Mouse (Mus musculus) neural tube, embryonic 15.5 days (tissue): ENCODE results near the gene Poc1b. TPM values are rescaled to one million over a fixed set of nuclear protein-coding genes. Genes with fewer than 3 reads are reported as not detected.

Source experiments
- ATAC-seq: fragments of 200-750 bp; cut with Nextera tagmentation; 2 replicates; pipeline ENCODE4 v1.8.0; 2017; ENCODE audit warnings: mild to moderate bottlenecking, moderate TSS enrichment, moderate library complexity; ENCODE audit not compliant: low FRiP score
- H3K27ac ChIP-seq: fragments of 300-500 bp; sonication (generic); replicated peaks from 2 replicates; pipeline ENCODE4 v1.5.1; 2015; ENCODE audit warnings: mild to moderate bottlenecking, inconsistent platforms
- H3K27me3 ChIP-seq: fragments of 300-500 bp; sonication (generic); replicated peaks from 2 replicates; pipeline ENCODE4 v1.6.1; 2015; ENCODE audit warnings: inconsistent platforms
- H3K36me3 ChIP-seq: fragments of 300-500 bp; sonication (generic); 2 replicates; pipeline ENCODE4 v1.6.1; 2015; ENCODE audit warnings: inconsistent platforms
- H3K4me1 ChIP-seq: fragments of 300-500 bp; sonication (generic); 2 replicates; pipeline ENCODE4 v1.6.1; 2015; ENCODE audit warnings: inconsistent platforms
- H3K4me2 ChIP-seq: fragments of 300-500 bp; sonication (generic); 2 replicates; pipeline ENCODE4 v1.6.1; 2015; ENCODE audit warnings: inconsistent platforms, mild to moderate bottlenecking, moderate library complexity
- H3K4me3 ChIP-seq: fragments of 300-500 bp; sonication (generic); replicated peaks from 2 replicates; pipeline ENCODE4 v1.5.1; 2015; ENCODE audit warnings: mild to moderate bottlenecking, inconsistent platforms
- H3K9ac ChIP-seq: fragments of 300-500 bp; sonication (generic); replicated peaks from 2 replicates; pipeline ENCODE4 v1.6.1; 2015; ENCODE audit warnings: mild to moderate bottlenecking, inconsistent platforms
- H3K9me3 ChIP-seq: fragments of 300-500 bp; sonication (generic); replicated peaks from 2 replicates; pipeline ENCODE4 v1.6.1; 2016; ENCODE audit warnings: inconsistent platforms
- WGBS: fragments of 180-500 bp; shearing (Covaris S2); methylation state at CpG from one replicate; pipeline ENCODE4 v1.1.7; 2015; ENCODE audit warnings: mixed read lengths; 5-methylcytosine and 5-hydroxymethylcytosine counted together
- polyA plus RNA-seq: library from polyadenylated mRNA; unstranded; fragments of >200 nt; fragmentation: Nextera tagmentation; extraction: Ambion mirVana; gene quantifications from 2 replicates; pipeline ENCODE4 v1.2.1, GENCODE M21; 2015

The Poc1b gene
- polyA plus RNA-seq, 1 experiment from 2014 or later, result 9.3 TPM

DNA sequence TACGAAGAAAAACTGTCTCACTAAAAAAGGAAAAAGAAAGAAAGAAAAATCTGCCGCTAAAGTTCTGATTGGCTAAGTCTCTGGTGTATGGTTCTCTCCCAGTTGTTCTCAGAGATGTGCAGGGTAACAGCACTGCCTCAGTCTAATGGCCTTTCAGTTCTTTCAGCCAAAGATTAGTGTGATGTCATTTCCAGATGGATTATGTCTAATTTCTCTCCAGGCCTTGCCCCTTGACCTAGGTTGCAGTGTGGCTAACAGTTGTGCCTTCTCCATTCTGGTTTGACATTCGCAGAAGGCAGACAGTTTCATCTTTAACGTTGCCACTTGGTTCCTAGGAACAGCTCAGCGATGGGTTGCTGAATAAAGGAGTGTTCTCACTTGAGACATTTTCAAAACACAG, 94.1 kb downstream of the Poc1b start:
- no peak for ATAC-seq
- H3K4me2 ChIP-seq, result no peak overlapping the region
- H3K4me1 ChIP-seq, result peaks cover 24% of the 10 kb centered on the region
- no peak overlapping the region for H3K9ac ChIP-seq
- WGBS, result 80% methylated on average over 5 of the region's 5 CpGs
- H3K27me3 ChIP-seq, result no peaks in the 10 kb centered on the region
- no peak overlapping the region for H3K27ac ChIP-seq
- H3K36me3 ChIP-seq, result no peaks in the 10 kb centered on the region
- H3K4me3 ChIP-seq, result no peak overlapping the region
- H3K9me3 ChIP-seq, result no peaks in the 10 kb centered on the region

DNA sequence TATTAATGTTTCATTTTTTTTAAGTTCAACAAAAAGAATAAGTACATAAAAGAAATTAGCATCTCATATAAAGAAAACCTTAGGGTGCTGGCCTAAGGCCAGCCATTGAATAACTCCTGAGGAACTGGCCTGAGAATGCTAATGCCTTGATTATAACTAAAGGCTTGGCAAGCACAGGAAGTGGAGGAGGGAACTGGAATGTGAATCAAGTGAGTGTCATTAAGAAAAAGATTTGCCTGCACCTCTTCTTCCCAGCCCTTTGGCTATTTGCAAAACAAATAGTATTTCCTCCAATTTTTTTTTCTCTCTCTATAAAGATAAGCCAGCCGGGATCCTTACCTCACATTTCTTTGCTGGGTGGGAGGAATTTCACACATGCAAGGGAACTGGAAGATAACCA, 95.0 kb downstream of the Poc1b start:
- Histone ChIP-seq H3K4me2 (no peak overlapping the region), H3K4me3 (no peak overlapping the region), H3K9ac (no peak overlapping the region), H3K27me3 (no peaks in the 10 kb centered on the region), H3K27ac (no peak overlapping the region), H3K36me3 (no peaks in the 10 kb centered on the region), H3K4me1 (peaks cover 21% of the 10 kb centered on the region), H3K9me3 (no peaks in the 10 kb centered on the region)
- no peak for ATAC-seq
- 54% methylated on average over 1 of the region's 1 CpGs for WGBS

DNA sequence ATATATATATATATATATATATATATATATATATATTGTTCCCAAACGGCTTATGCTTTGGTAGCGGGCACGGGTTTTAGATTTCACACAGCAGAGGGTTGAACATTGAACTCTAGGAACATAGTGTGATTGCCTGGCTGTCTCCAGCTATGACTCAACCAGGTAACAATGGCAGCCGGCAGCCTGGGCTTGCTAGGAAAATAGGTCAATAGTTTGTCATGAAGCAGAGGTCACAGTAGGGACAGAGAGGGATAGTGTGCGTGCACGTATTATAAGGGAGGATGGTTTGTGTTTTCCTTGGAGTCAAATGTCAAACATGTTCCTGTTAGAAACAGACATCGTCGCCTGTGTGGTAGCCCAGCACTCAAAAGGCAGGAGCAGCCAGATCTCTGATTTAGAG, 95.5 kb downstream of the Poc1b start:
- no peak overlapping the region for H3K4me3 ChIP-seq
- WGBS, result 56% methylated on average over 8 of the region's 8 CpGs
- no peaks in the 10 kb centered on the region for H3K36me3 ChIP-seq

DNA sequence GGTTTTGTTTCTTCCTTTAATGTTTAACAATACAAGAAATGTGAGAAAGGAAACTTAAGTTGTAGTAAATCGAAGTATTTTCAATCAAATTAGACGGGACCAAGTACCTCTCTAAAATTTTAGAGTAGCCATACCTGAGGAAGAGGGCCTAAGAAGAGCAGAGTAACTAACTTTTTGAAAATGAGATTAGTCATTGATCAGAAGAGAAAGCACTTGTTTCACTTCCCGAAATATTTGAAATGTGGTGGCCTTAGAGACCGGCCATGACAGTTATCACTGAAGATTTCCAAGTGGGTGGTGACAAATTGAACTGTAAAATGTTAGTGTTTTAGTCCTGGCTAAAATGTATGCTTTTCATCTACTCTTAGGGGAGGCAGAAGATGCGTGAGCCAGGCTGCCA, 96.3 kb downstream of the Poc1b start:
- Histone ChIP-seq H3K27me3 (no peaks in the 10 kb centered on the region), H3K4me2 (peak overlapping the region; percentile 50), H3K27ac (no peak overlapping the region), H3K4me3 (no peak overlapping the region), H3K9ac (no peak overlapping the region), H3K4me1 (peaks cover 15% of the 10 kb centered on the region), H3K9me3 (no peaks in the 10 kb centered on the region), H3K36me3 (no peaks in the 10 kb centered on the region)
- no peak for ATAC-seq
- WGBS, result 50% methylated on average over 5 of the region's 5 CpGs

More for the DNA sequence above, 95.5 kb downstream of the Poc1b start:
- Histone ChIP-seq H3K4me2 (no peak overlapping the region), H3K4me1 (peaks cover 17% of the 10 kb centered on the region), H3K9me3 (no peaks in the 10 kb centered on the region), H3K27ac (no peak overlapping the region), H3K27me3 (no peaks in the 10 kb centered on the region), H3K9ac (no peak overlapping the region)
- no peak for ATAC-seq

DNA sequence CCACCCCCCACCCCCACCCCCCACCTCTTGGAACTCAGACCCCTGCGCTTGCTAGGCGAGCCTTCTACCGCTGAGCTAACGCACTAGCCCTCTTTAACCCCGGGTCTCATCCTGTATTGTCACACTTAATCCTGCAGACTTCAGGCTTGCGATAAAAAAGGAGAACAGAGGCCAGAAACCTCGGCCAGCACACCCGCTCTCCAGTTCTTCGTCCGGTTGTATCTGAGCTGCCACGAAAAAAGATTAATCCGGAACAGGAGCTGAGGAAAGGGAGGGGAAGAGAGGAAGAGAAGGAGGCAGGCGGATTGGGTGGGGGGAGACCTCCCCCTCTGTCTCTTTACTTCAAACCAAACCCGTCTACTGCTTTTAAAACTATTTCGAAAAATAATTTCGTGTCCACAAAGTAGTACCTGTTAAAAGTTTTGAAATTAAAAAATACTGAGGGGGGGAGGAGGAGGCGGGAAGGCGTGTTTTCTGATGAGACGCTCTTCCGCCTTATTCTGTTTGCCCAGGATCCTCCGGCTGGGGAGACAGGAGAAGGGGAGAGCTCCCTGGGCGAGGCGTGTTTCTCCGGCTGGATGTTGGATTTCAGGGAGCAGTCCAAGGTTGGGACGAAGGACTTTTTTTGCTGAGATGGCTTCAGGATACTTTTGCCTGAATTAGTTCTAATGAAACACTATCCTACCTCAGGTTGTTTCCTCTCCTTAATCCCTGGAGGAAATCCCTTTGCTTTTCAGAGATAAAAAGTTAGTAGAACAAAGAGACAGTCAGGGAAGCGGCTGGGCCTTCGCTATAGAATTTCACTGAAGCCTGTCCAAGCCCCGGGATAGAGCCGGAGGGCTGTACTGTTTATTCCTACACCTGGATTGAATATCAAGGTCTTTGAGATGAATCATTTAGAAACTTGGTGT, 97.0 kb downstream of the Poc1b start:
- Histone ChIP-seq H3K36me3 (no peaks in the 10 kb centered on the region), H3K9me3 (no peaks in the 10 kb centered on the region), H3K9ac (peak overlapping the region; percentile 37), H3K27ac (peak overlapping the region; percentile 37), H3K4me3 (peak overlapping the region; percentile 20), H3K4me2 (peak overlapping the region; percentile 50), H3K4me1 (peaks cover 15% of the 10 kb centered on the region), H3K27me3 (no peaks in the 10 kb centered on the region)
- no peak for ATAC-seq
- 4% methylated on average over 29 of the region's 29 CpGs for WGBS

DNA sequence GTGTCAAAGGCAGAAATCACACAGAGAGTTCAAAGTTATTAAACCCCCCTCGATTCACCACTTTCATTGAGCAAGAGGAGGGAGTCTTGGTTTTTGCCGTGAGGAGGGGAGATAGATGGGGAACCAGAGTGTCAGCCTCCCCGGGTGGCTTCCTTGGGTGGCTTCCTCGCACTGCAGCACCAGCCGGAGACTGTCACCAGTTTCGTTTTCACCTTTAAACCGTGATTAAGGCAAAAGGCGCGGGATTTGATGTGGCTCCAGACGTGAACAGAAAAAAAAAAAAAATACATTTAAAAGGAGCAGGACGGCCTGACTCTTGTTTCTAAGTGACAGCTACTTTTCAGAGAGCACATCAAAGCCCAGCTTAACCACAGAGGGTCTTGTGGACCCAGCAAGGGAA, 97.7 kb downstream of the Poc1b start:
- peak overlapping the region; percentile 50 for H3K4me2 ChIP-seq
- H3K4me3 ChIP-seq, result no peak overlapping the region
- H3K36me3 ChIP-seq, result no peaks in the 10 kb centered on the region
- 16% methylated on average over 11 of the region's 11 CpGs for WGBS
- no peak overlapping the region for H3K27ac ChIP-seq
- ATAC-seq, result no peak
- H3K27me3 ChIP-seq, result no peaks in the 10 kb centered on the region
- no peaks in the 10 kb centered on the region for H3K9me3 ChIP-seq
- H3K4me1 ChIP-seq, result peaks cover 15% of the 10 kb centered on the region
- no peak overlapping the region for H3K9ac ChIP-seq

DNA sequence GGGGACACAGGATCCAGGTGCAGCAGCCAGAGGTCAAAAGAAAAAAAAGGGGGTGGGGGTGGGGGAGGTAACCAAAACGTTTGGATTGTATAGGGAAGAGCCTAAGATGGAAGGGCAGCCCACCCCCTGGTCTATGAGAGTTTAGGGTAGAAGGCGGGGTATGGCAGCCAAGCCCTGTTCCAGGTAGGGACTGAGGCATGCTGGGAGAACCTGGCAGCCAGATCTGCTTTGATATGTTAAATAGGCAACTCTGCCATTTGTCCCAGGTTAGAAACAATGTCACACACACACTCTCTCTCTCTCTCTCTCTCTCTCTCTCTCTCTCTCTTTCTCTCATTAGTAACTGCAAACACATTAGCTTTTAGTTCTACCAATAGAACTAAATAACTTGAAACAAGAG, 100.3 kb downstream of the Poc1b start:
- Histone ChIP-seq H3K27ac (no peak overlapping the region), H3K27me3 (no peaks in the 10 kb centered on the region), H3K9ac (no peak overlapping the region), H3K36me3 (no peaks in the 10 kb centered on the region), H3K4me2 (no peak overlapping the region), H3K4me1 (peaks cover 15% of the 10 kb centered on the region), H3K9me3 (no peaks in the 10 kb centered on the region), H3K4me3 (no peak overlapping the region)
- ATAC-seq, result no peak
- WGBS, result 65% methylated on average over 2 of the region's 2 CpGs

DNA sequence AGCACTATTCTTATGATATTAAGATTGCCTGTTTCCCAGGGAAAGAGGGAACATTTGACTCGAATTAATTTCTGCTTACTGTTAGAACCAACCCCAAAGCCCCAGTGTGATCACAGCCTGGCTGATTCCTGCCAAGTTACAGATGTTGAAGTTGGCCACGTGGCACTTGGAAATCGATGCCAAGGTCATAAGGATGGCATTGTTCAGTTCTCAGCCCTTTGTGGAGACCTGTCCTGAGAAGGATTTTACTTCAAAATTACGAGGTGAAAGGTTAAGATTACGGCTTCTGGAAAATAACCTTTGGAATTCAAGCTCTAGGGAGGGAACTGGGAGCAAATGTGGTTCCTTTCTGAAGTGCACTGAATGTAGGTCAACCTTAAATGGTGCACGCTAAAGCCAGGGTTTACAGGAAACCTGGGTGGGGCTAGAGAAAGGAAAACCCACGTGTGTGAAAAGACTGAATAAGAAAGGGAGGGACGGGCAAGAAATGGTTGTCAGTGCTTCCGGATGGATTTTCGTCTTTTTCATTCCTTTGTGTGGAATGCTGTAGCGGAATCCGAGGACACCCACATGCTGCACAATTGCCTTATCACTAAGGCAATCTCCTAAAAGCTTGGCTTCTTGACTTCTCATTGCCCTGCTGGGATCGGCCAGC, 102.4 kb downstream of the Poc1b start:
- Histone ChIP-seq H3K4me1 (0 out of 2 replicates have a peak, but pooled peaks cover 2% of the 10 kb centered on the region), H3K27ac (no peak overlapping the region), H3K9ac (no peak overlapping the region), H3K27me3 (no peaks in the 10 kb centered on the region), H3K9me3 (no peaks in the 10 kb centered on the region), H3K4me3 (no peak overlapping the region), H3K36me3 (no peaks in the 10 kb centered on the region), H3K4me2 (no peak overlapping the region)
- 84% methylated on average over 13 of the region's 13 CpGs for WGBS
- no peak for ATAC-seq

DNA sequence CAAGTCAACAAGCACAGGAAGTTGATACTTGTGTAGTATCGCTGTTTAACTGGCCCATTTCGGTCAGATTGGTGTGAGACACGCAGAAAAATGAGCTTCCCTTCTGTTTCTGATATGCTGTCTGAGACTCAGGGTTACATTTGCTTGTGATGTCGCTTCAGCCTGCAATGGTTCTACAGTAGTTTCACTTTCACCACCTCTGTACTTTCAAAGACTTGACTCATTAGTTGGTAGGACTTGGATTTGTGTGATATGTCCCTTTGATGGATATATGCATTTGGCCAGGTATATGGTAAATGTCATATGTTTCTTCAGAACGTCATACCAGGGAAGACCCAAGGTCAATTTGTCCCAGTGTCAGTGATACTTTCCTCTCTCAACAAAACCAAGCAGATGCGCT, 104.2 kb downstream of the Poc1b start:
- no peak overlapping the region for H3K27ac ChIP-seq
- H3K9ac ChIP-seq, result no peak overlapping the region
- no peak overlapping the region for H3K4me2 ChIP-seq
- no peaks in the 10 kb centered on the region for H3K9me3 ChIP-seq
- H3K4me1 ChIP-seq, result no peaks in the 10 kb centered on the region
- no peaks in the 10 kb centered on the region for H3K36me3 ChIP-seq
- ATAC-seq, result no peak
- 96% methylated on average over 6 of the region's 6 CpGs for WGBS
- no peaks in the 10 kb centered on the region for H3K27me3 ChIP-seq
- no peak overlapping the region for H3K4me3 ChIP-seq

DNA sequence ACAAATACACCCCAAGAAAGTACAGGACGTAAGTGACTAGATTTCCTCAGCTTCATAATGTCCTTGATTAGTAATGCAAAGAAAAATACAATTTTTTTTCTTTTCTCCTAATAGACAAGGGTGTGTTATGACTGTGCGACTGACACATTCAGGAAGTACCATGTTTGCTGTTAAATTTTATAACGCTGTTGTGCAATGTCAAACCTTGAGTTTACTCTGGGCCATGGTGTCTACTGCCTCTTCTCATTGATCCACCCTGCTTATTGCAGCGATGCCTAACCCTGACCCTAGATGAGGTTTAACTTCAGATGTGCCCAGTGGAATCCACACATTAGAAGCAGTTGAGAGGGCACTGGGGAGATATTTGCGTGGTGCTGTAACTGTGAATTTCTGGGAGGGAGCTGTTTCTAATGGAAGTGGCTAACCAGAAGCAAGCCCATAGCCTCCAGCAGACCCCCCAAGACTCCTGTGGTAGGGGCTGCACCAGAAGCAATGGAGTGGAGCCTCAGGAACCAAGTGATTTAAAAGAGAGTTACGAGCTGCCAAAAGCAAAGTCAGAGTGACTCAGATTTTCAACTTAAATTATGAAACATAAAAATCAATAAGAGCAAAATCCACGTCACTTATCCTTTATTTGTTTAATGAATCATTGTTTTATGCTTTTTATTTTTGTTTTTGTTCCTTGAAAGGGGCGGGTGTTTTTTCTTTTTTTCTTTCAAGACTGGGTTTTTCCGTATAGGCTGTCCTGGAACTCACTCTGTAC, 104.8 kb downstream of the Poc1b start:
- no peak overlapping the region for H3K27ac ChIP-seq
- no peak overlapping the region for H3K9ac ChIP-seq
- no peak for ATAC-seq
- WGBS, result 92% methylated on average over 9 of the region's 9 CpGs
- no peaks in the 10 kb centered on the region for H3K9me3 ChIP-seq
- H3K4me1 ChIP-seq, result no peaks in the 10 kb centered on the region
- H3K36me3 ChIP-seq, result no peaks in the 10 kb centered on the region
- H3K4me2 ChIP-seq, result no peak overlapping the region
- no peak overlapping the region for H3K4me3 ChIP-seq
- H3K27me3 ChIP-seq, result no peaks in the 10 kb centered on the region

DNA sequence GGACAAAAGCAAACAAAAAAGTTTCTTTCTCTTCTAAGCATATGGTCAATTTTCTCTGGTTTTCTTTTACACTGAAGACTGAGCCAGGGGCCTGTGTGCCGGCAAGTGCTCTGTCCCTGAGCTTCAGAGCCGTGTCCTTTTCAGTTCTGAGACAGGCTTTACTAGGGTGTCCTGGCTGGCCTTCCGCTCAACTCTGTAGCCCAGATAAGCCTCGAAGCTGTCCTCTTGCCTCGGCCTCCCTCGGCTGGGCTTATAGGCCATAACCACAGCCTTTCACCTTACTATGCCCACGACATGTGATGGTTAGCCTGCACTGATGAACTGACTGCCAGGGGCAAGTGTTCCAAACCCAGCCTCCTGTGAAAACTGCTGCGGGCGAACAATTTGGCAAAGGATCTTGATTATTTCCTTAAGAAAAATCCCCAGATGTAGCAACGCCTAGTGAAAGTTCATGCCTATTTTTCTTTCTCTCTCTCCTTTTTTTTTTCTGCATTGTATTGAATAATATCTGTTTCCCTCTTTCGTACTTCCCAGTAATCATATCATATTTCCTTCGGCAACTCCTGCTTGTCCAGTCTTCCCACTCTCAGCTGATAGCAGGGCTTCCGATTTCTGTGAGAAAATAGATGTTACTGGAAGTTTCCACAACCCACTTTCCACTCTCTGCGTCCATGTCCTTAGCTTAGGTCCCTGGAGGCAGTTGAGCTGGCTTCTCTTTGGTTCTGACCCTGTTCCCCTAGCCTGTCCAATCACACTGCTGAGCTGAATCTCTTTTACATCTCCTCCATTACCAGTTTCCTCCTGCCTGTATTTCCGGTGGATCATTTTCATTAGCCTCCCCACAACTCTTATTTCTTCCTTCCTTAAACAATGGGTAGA, 107.8 kb downstream of the Poc1b start:
- H3K9me3 ChIP-seq, result no peaks in the 10 kb centered on the region
- 92% methylated on average over 15 of the region's 15 CpGs for WGBS
- no peaks in the 10 kb centered on the region for H3K36me3 ChIP-seq
- no peak overlapping the region for H3K27ac ChIP-seq
- H3K27me3 ChIP-seq, result no peaks in the 10 kb centered on the region
- H3K4me2 ChIP-seq, result no peak overlapping the region
- H3K4me1 ChIP-seq, result no peaks in the 10 kb centered on the region
- ATAC-seq, result no peak
- no peak overlapping the region for H3K4me3 ChIP-seq
- H3K9ac ChIP-seq, result no peak overlapping the region
